Mouse (Mus musculus): ENCODE results near the gene Trp53i11. TPM values are rescaled to one million over a fixed set of nuclear protein-coding genes. Genes with fewer than 3 reads are reported as not detected.
A peak's percentile ranks its signal among the peaks of the same experiment; 100 is the strongest.

Gene Trp53i11
- polyA plus RNA-seq (2017; shearing (Covaris generic)), result 10 to 100 TPM; 45.1 to 68.3 (median 47.4) TPM

DNA sequence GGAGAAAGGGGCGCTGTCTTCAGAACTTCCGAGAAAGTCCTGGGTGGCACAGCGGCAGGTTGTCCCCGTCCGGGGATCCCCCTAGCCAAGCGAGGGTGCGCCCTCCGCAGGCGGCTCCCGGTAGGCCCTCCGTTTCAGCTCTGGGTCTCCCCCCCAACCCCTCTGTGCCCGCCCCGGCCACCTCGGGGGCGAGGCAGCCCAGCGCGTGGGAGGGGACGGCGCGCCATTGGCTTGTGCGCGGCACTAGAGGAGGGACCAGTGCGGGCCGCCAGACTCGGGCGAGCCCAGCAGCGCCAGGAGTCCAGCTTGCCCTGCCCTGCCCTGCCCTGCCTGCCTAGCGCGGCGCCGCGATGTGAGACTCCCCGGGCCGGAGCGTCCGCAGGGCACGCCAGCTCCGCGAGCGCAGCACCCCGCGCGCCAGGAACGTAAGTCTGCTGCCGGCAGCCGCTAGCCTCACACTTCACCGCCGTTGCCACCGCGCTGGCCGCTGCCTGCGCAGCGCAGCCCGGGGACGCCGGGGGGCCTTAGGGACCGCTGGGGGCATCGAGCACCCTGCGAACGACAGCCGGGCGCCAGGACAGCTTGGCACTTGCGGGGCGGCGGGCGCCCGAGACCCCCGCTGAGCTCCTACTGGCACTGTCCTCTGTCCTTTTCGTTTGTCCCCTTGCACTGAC lies at the start of gene Trp53i11:
Trp53i11 (plus strand) TSS at position 226 of the 674 bp plus-strand sequence.
- ATAC-seq, result peak; percentile 75

DNA sequence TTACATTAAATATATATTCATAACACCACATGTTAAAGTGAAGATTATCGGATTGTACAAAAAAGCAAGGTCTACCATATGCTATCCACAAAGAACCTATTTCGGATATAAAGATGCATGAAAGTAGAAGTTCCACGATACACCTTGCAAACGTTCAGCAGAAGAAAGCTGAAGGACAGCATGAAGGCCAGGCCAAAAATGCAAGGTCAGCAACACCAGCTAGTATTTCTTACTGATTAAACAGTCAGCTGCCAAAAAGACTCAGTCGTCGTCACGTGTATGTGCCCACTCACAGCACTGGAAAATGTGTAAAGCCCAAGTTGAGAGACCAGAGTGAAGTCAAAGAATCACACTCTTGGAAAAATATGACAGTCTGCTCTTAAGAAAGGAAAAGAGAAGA lies 47.9 kb upstream of the Trp53i11 start:
- no peak for ATAC-seq

DNA sequence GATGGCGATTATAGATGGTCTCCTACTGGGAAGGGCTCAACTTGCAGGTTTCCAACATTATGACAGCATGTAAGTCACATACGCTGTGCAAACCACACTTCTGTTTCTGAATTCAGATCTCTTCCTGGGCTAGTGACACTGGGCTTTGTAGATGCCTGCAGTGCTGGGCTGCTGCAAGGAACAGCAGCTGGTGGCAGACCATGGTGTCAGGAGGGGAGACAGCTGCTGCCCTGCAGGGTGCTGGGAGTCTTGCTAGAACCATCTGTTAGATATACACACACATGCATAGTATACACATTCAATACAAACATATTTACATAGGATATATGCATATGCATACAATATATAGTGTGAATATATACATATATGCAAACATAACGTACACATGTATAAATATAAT lies 46.0 kb upstream of the Trp53i11 start:
- no peak for ATAC-seq

DNA sequence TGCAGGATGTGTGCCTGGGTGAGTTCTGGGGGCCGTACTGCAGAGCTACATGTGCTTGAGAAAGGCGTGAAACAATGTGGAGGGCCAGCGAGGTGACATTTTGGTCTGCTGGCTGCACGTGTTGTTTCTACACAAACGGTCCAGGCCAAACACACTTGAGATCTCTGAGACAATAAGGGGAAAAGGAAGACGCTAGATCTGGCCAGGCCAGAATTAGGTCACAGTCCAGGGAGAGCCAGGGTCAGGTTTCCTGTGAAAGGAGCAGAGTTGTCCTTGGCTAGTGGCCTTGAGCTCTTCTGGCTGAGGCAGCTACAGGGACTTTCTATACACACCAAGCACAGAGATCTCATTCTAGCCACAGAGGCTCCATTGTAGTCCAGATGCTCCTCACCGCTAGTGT lies 44.7 kb upstream of the Trp53i11 start:
- ATAC-seq, result no peak

DNA sequence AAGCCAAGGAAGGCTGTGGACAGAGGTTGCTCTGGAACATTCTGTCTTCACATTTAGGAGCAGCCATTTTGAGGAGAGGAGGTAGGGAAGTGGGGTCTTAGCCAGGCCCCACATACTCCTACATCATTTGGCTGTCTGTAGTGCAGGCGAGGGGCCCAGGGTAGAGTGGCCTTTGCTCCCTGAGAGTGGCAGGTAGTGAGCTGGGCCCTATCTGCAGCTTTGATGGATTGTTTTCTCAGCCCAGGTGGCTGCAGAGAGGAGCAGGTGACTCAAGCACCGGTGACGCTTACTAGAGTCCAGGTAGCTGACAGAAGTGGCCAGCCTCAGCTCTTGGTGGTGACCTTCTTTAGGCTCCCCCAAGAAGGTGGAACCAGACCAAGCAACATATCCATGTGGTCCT lies 43.2 kb upstream of the Trp53i11 start:
- no peak for ATAC-seq

DNA sequence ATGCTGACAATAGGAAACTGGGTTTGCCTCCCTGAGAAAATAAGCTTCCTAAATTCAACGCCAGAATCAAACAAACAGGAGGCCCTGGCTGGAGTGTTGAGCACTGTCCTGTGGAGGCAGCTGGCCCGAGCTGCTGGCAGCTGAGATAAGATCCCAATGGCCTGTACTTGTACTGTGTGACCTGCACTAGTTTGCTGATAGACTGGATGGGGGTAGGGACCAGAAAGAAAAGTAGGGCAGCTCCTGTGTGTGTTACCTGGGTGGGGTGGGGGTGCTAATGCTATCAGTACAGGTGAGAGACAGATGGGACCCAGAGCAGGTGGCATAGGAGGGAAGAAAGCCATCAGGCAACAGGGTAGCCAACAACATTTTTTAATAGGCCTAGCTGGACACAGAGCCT lies 37.3 kb upstream of the Trp53i11 start:
- no peak for ATAC-seq

DNA sequence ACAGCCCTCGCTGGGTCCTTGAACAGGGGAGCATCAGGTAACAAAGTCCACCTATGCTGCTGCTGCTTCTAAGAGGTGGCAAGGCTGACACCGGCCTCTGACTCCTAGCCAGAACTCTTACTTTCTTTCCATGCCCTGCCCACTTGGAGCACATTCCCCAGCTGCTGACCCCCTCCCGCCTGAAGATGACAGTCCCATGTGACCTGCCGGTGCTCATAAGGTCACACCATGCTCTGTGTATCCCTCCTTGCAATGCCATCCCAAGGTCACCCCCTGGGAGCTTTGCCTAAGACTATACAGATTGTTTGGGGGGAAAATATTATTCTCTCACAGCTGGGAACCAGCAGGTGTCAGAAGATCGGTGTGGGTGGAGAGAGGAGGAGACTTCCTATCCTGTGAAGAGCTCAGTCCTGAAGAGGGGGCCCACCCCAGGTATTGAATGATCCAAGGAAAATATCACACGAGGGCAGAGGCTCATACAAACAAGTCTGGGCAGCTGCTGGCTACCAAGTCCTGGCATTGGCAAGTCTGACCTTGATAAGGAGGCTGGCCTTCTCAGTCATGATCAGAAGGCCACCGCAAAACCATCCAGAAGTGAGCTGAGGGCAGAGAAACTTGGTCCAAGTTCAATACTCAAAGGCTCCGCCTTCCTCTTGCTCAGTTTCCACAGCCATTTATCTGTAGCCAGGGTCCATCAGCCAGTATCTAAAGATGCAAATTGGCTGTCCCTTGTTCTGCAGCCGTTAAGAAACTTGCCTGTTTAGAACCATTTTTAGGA lies 36.5 kb upstream of the Trp53i11 start:
- ATAC-seq, result no peak

DNA sequence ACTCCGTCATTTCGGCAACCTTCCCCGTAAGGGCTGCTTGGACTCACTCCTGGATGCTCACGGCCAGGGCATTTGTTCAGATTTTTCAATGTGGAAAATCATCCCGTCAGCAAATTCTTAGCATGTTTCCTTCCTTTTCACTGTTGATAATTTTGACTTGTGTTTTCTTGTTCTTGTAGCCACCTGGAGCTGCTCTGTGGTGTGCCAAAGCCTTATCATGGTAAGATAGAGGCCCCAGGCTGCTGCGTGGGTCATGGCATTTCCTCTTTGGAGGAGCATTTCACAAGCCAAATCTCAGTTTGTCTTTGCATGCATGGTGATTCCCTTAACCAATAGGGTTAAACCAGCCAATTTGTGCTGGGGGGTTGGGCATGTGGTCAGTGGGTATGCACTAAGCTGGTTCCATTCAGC lies 35.2 kb upstream of the Trp53i11 start:
- ATAC-seq, result no peak

DNA sequence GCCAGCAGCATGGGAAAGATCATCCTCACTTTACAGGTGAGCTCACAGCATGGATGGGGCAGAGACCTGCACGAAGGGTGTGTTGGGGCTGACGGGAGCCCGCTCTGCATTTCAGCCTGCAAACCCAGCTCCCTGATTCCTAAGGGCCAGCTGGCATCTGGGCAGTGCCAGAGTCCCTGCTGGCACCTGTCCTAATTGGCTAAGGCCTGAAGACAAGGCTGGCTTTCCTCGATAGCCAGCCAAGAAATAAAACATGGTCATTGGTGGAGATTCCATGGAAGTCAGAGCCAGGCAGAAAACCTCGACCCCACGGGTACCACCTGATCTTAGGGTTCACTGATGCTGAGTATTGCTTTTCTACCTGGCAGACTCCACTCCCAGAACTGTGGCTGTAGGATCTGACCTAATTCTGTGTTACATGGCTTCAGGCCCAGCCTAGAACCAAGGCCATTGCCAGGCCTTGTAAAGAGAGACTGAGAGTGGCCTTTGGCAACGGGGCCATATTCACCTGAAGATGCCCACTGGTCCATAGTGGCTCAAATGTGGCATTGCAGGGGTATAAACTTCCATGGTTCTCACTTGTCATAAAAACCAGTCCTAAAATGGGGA lies 34.4 kb upstream of the Trp53i11 start:
- ATAC-seq, result no peak

DNA sequence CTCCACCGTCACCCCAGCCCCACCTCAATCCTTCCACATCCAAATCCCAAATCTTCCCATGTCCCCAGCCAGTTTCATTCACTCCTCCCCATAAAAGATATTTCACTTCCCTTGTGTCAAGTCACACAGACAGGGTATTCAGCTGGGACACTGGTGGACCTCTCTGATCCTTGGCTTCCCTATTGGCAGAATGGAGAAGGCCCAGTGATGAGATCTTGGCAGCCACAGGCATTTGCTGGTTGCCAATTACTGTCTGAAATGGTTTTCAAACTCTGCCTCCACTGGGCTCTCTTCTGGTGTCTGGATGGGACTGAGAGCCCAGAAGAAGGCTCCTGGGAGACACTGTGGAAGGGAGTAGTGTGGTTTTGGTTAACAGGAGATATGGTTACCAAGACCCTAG lies 33.5 kb upstream of the Trp53i11 start:
- ATAC-seq, result no peak

DNA sequence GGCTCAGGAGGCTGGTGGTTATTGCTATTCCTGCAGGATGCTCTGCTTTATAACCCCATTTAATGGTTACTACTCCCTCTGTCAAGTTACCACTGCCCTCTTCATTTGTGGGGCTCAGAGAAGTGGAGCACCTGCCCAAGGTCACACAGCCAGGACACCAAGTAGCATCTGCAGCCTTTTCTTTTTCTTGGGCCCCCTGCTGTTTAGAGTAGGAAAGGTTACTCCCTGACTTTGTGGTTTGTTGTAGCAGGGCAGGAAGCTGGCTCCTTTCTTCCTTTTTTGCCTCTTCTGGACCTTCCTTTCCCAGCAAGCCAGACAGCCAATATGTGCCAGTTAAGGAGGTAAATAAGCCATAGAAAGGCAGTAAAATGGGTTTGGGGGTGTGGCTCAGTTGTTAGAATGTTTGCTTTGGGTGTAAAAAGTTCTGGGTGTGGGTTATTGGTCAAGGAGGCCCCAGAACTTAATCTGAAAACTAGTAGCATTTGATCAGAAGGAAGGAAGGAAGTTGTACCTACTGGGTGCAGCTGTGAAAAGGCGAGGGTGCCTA lies 32.8 kb upstream of the Trp53i11 start:
- no peak for ATAC-seq

DNA sequence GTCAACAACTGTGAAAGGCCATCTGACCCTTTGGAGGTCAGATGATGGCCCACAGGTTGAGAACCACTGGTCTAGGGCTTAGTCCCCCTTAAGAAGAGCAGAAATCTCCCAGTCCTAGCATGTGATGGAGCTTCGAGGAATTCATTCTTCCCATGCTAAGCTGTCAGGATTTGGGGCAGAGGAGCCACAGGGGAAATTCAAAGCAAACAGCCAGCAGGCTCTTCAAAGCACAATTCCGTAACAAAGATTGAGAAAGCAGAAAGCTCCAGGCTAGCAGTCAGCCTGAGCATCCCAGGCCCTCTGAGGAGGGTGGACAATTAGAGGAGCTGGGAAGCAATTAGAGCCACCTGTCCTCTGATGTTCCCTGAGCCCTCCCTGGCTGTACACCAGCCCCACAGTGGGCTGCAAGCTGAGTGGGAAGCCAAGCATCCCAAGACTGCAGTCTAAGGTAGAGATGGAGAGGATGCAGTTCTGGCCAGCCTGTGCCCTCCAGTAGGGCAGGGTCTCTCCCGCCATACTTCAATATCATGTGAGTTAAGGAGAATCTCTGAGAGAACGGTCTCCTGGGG lies 26.8 kb upstream of the Trp53i11 start:
- ATAC-seq, result no peak

DNA sequence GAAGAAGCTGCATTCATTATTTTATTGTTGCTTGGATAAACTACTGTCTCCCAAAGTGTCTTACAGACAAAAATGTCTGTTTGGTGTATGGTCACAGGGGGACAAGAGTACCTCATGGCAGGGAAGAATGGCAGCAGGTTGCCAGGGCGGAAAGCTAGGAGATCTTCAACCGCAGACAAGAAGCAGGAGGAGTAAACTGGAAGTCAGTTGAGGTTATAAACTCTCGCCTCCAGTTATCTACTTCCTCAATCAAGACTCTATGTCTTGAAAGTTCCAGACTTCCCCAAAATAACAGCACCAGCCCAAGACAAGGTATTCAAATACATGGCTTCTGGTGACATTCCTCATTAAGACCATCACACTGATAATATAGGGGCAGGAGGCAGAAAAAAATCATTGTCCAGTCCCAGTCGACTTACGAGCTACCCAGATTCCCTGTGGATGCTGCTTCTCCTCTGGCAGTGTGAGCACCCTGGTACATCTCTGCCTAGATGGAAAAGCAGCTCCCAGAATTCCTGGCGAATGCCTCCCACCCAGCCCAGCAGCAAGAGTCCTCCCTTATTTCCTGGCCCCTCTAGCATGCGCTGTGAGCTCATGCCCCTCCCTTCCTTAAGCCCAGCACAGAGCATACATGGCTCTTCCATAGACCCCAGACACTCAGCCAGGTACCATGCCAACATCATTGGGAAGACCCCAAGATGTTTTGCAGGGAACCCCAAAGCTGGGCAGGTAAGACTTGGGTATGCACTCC lies 25.3 kb upstream of the Trp53i11 start:
- no peak for ATAC-seq

DNA sequence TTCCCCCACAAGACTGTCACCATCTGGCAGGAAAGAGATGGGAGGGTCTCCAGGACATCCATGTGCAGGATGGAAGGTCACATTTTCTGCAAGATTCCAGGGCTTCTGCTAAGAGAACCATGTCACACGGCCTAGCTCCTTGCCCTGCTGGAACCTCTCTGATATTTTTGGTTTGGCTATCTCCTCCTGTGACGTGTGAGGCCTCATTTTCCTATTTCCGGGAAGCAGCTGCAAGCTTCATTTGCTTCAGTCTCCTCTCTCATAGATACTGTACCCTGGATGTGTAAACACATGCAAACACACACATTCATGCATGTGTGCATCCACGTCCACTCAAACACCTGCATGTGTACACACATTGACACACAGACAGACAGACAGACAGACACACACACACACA lies 24.6 kb upstream of the Trp53i11 start:
- ATAC-seq, result no peak

DNA sequence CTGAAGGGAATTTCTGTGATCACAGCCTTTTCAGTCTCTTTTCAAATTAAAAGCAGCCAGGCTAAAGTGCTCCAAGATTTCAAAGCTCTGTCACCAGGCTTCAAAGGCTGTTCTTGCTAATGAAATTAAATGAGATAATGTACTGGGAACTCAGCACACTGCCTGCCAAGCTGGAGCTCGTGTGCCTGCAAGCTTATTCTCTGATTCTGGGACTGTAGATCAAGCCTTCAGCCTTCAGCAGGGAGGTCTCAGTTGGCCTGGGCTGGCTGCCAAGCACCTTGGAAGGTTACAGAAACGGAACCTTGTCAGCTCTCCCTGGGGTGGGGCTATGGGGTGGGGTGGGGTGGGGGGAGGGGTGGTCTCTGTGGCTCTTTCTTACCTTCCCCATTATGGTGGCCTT lies 24.0 kb upstream of the Trp53i11 start:
- ATAC-seq, result no peak

DNA sequence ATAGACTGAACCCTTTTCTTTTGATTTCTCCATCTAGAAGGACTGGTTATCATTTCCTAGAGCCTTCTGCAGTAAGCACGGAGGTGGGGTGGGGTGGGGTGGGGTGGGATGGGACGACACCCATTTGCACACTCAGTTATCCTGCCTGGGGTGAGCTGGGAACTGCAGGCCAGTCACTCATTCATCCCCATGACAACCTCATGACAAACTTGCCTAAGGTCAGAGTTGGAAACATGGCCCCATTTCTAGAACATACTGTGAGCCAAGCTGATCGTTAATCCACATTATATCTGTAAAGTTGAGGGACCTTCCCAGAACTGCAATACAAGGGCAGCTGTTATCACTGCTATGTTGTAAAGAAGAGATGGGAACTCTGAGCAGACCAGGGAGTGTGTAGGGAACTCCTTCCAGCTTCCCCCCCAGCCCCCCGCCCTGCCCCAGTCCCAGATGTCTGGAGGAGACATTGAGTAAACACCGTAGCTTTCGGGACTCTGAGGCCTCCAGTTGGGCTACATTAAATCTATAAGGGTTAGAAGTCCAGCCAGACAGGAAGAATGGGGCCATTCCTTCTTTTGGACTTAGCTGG lies 23.5 kb upstream of the Trp53i11 start:
- no peak for ATAC-seq

DNA sequence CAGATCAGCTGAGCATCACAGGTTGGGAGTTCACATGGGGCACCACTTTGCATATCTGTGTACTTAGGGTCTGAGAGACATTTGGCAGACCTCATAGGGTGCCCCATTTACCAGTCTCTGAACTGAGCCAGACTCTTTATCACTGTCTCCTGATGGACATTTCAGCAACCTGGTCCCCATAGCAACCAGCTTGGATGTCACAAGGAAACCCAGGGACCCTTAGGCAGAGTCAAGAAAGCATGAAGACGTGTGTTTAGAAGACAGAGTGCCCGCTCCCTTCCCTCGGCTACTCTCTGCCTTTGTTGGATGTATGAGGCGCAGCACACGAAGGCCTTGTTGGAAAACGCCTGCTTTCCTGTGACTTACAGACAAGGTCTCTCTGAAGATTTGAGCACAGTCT lies 21.1 kb upstream of the Trp53i11 start:
- no peak for ATAC-seq

DNA sequence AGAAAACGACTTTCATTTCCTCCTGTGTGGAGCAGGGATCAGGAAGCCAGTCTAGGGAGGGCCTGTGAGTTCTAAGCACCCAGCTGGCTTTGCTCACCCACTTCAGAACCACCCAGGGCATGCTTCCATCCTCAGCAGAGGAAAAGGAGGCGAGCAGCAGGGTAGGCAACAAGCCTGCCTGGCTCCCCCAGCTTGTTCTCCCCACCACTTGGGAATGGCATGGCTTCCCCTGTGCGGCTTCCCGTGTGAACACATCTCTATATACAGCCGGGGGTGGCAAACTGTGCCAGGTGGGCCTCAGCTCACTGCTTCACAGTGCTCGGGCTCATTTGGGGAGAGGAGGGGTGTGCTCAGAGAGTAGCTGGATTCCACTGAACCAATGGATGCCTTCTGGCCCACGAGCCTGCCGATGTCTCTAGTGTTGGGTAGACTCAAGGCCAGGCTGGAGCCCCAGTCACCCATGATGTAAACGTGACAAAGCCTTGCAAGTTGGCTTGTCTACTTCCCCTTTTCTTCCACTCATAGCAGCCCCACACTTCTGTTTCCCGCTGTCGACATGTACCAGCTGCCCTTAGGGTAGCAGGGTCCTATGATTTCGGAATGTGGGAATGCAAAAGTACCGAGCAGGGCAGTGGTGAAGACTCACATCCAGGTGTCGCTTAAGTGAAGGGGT lies 20.5 kb upstream of the Trp53i11 start:
- ATAC-seq, result no peak

DNA sequence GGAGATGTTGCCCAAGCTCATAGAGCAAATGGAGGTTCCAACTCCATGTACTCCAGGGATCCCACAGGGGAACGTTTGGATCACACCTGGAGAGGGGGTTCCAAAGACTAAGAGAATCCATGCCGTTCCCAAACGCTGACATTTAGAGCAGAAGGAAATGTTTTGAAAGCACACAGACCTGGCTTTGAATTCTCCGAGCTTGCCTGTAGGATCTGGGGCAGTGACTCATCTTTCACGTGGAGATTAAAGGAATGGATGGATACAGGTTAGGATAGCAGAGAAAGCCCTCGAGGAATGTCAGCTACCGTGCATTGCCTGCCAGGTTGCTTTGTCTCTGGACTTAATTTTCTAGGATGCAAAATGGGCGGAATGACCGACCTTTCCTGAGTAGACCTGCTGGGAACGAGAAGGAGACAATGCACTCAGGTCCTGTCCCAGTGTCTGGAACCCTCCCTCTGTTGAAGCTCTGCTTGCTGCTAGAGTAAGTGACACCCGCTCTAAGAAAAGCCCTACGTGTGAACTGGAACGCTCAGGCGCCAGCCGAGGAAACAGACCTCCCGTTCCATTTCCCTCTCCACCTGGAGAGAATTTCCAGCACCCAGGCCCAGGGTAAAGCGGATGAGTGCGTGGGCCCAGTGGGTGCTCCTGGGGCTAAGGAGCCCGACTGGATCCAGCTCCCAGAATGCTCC lies 17.0 kb upstream of the Trp53i11 start:
- ATAC-seq, result no peak

DNA sequence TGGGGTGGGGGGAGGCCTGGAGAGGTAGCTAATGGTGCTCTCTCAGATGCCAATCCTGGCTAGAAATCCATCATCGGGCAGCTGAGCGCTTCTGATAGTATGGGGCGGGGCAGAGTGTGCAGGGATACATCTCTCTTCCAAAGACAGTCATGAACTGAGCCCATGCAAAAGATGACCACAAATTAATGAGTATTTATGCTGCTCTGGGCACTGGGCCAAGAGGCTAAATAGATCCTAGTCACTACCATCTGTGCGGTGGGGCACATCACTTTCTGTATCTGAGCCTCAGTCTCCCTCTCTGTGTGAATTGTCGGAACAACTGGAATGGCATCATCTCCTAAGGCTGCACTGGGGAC lies 16.5 kb upstream of the Trp53i11 start:
- no peak for ATAC-seq

DNA sequence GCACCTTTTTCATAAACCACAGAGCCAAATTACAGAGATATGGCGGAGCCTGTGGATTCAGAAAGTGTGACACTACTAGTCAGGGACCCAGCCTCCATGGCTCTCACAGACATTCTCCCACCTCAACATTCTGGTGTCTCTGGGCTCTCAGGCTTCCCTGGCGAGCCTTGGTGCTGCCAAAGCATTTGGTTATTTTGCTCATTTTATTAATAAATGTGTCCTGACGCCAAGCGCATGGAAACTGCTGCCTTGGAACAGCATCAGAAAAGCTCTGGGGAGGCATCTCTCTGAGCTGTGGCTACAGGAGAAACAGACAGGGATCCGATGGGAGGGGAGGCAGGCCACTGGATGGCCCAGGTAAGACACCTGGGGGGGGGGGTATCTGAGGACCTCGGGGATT lies 15.4 kb upstream of the Trp53i11 start:
- no peak for ATAC-seq

Measured in inflammation-experienced regulatory T-cells, adult 6 months (primary cell).